Comparison of ENCODE assay signal across 25 mouse cellular contexts in the genomic region with DNA sequence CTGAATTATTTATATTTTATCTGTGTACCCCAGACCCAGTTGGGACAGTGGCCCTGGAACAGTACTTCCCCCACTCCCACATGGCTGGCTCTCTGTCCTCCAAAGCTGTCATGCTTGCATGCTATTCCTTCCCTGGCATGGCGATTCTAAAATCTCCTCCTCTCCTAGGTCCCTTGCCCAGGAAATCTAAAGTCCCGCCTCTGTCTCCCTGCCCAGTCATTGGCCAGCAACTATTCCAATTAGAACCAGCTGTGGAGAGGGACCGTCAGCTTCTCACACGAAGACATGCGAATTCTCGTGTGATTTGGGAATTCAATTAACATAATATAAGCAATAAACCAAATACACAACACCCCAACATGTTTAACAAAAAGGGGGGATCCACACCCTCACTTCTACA. TPM values are rescaled to one million over a fixed set of nuclear protein-coding genes. Genes with fewer than 3 reads are reported as not detected.
DNase-seq lines count a peak whose midpoint lies in the region; ATAC-seq and TF ChIP-seq lines count a peak whose summit lies in the region.
"Had no signal": no experiment of that assay in that cellular context is flagged by ENCODE, and none has a peak within 500 bp of the region (broad histone marks: within the 10 kb centered on the region; RNA-seq: fewer than 3 reads in every experiment).

No protein-coding gene starts in this region.

- peak; percentile 40; the same call in 1 of the 2 replicates for ATAC-seq in forebrain, postnatal 0 days
- ATAC-seq in forebrain, embryonic 12.5 days (ENCODE audit: low FRiP score) = no peak
- ATAC-seq: forebrain, embryonic 15.5 days; Patski had no signal

- no peaks in the 10 kb centered on the region for H3K4me1 ChIP-seq in forebrain, postnatal 0 days (ENCODE audit: insufficient read depth)
- H3K4me1 ChIP-seq in forebrain, embryonic 12.5 days = peaks cover 16% of the 10 kb centered on the region

- no peak overlapping the region for H3K9ac ChIP-seq in forebrain, postnatal 0 days
- H3K9ac ChIP-seq in forebrain, embryonic 12.5 days = no peak overlapping the region
- H3K9ac ChIP-seq: forebrain, embryonic 15.5 days; heart, embryonic 12.5 days; liver, embryonic 13.5 days; neural tube, embryonic 12.5 days had no signal

- H3K36me3 ChIP-seq in forebrain, postnatal 0 days (ENCODE audit: insufficient read depth) = no peaks in the 10 kb centered on the region
- H3K36me3 ChIP-seq in forebrain, embryonic 12.5 days (replicated peaks) = no peaks in the 10 kb centered on the region
- H3K36me3 ChIP-seq: forebrain, embryonic 15.5 days; G1E; heart, embryonic 12.5 days; hindbrain, embryonic 10.5 days; liver, embryonic 13.5 days; neural tube, embryonic 12.5 days had no signal

- no peak overlapping the region for H3K4me3 ChIP-seq in forebrain, postnatal 0 days (ENCODE audit: low read depth, low read length)
- no peak overlapping the region for H3K4me3 ChIP-seq in forebrain, embryonic 12.5 days (replicated peaks)
- H3K4me3 ChIP-seq: forebrain, embryonic 15.5 days; heart, embryonic 12.5 days; hindbrain, embryonic 10.5 days; liver, embryonic 13.5 days; megakaryocyte, embryonic 14.5 days; neural tube, embryonic 12.5 days had no signal

- no peaks in the 10 kb centered on the region for H3K9me3 ChIP-seq in forebrain, postnatal 0 days (ENCODE audit: low read length)
- no peaks in the 10 kb centered on the region for H3K9me3 ChIP-seq in forebrain, embryonic 12.5 days
- H3K9me3 ChIP-seq: forebrain, embryonic 15.5 days; heart, embryonic 12.5 days; hindbrain, embryonic 10.5 days; liver, embryonic 13.5 days; neural tube, embryonic 12.5 days had no signal

- no peaks in the 10 kb centered on the region for H3K27me3 ChIP-seq in forebrain, postnatal 0 days (ENCODE audit: insufficient read depth, low read length)
- peaks cover 9% of the 10 kb centered on the region; the same call in 1 of the 2 replicates for H3K27me3 ChIP-seq in forebrain, embryonic 12.5 days
- H3K27me3 ChIP-seq: CH12.LX; forebrain, embryonic 15.5 days; neural tube, embryonic 12.5 days; Patski had no signal

- TF ChIP-seq CTCF in forebrain, postnatal 0 days (IDR thresholded peaks at IDR 0.05; ENCODE audit: low read depth) = no peak

- peak; percentile 12 for DNase-seq in forebrain, postnatal 0 days
- DNase-seq in retina, postnatal 1 day = peak; percentile 34
- DNase-seq in retina, embryonic 14.5 days (ENCODE audit: low spot score) = no peak
- peak; percentile 74 for DNase-seq in forelimb bud, embryonic 11.5 days (ENCODE audit: low read depth, low spot score)
- no peak for DNase-seq in cerebellum, adult 18-20 months
- DNase-seq in left cerebral cortex, adult 18-20 months (ENCODE audit: low spot score in 2 of 2) = no peak
- DNase-seq: B cell, adult 2 months; cerebellum, adult 11-12 months; cerebellum, postnatal 14 days; gastrocnemius, postnatal 25 days; heart, adult 18-20 months; kidney, adult 11 months; liver, embryonic 13.5 days; lung, adult 2 months; lung, postnatal 36 days had no signal

- H3K4me2 ChIP-seq in forebrain, postnatal 0 days (ENCODE audit: low read depth) = no peak overlapping the region
- no peak overlapping the region for H3K4me2 ChIP-seq in forebrain, embryonic 12.5 days
- H3K4me2 ChIP-seq: forebrain, embryonic 15.5 days; heart, embryonic 12.5 days; liver, embryonic 13.5 days; neural tube, embryonic 12.5 days had no signal

- 46% methylated on average over 6 of the region's 6 CpGs for WGBS in forebrain, postnatal 0 days
- 53% methylated on average over 6 of the region's 6 CpGs for WGBS in forebrain, embryonic 12.5 days

- no peak overlapping the region for H3K27ac ChIP-seq in forebrain, postnatal 0 days (ENCODE audit: low read depth, low read length)
- H3K27ac ChIP-seq in forebrain, embryonic 12.5 days = no peak overlapping the region
- H3K27ac ChIP-seq: forebrain, embryonic 15.5 days; hindbrain, embryonic 10.5 days; kidney, postnatal 0 days; liver, embryonic 13.5 days; neural tube, embryonic 12.5 days had no signal

RNA-seq across cellular contexts. Expression of a gene that starts 19.3 kb away (rescaled TPM):
- 18.9 and 22.8 TPM in 2 replicates for total RNA-seq in forebrain, postnatal 0 days (2014; rRNA removed)
- 16.0 and 17.9 TPM in 2 replicates for polyA plus RNA-seq in forebrain, postnatal 0 days (2015; fragmentation: Nextera tagmentation; extraction: Ambion mirVana)
- polyA plus RNA-seq in forebrain, embryonic 12.5 days (2016; fragmentation: Nextera tagmentation; extraction: Ambion mirVana) = 6.4 and 7.9 TPM in 2 replicates
- 10 to 100 TPM; 18.4 to 19.7 TPM for total RNA-seq in left cerebral cortex, adult 18-20 months (2021)

RNA-seq across cellular contexts. Expression of a gene that starts 47.7 kb away (rescaled TPM):
- total RNA-seq in forebrain, postnatal 0 days (2014; rRNA removed) = 6.4 and 6.5 TPM in 2 replicates
- polyA plus RNA-seq in forebrain, postnatal 0 days (2015; fragmentation: Nextera tagmentation; extraction: Ambion mirVana) = 1.3 and 1.9 TPM in 2 replicates
- polyA plus RNA-seq in forebrain, embryonic 12.5 days (2016; fragmentation: Nextera tagmentation; extraction: Ambion mirVana) = 3.7 and 4.2 TPM in 2 replicates
- total RNA-seq in left cerebral cortex, adult 18-20 months (2021) = 10 to 100 TPM; 18.3 to 20.2 TPM

Comparison
In these comparisons a context has a peak if more than half of its experiments do, and no peak if none do; other contexts are left out.
1. DNase-seq: peak in forebrain, postnatal 0 days (single experiment), retina, postnatal 1 day (single experiment) and forelimb bud, embryonic 11.5 days (single experiment); none in retina, embryonic 14.5 days (single experiment), cerebellum, adult 18-20 months (0 of 2) and left cerebral cortex, adult 18-20 months (0 of 2).